Mouse (Mus musculus) forebrain, embryonic 14.5 days (tissue): ENCODE measurements at regions not wholly inside any gene's neighbourhood (a gene's known extent, or its start where the extent isn't known, plus 50 kb on each side); places are given as distances from the start of the nearest gene placed in this dataset.

Experiments
- ATAC-seq: fragments of 200-750 bp; cut with Nextera tagmentation; 2 replicates; pipeline ENCODE4 v1.8.0; 2017; ENCODE audit warnings: mild to moderate bottlenecking, moderate library complexity
- DNase-seq: peaks from one replicate; pipeline ENCODE4 v3.0.0-alpha.2; 2015; ENCODE audit warnings: low spot score
- H3K27ac ChIP-seq: fragments of 300-500 bp; sonication (generic); 2 replicates; pipeline ENCODE4 v1.5.1; 2014; ENCODE audit warnings: low read depth, mild to moderate bottlenecking, control low read depth, low read length, moderate library complexity
- H3K27me3 ChIP-seq: fragments of 300-500 bp; sonication (generic); replicated peaks from 2 replicates; pipeline ENCODE4 v1.6.1; 2014; ENCODE audit warnings: low read length, control low read depth, mixed read lengths; ENCODE audit not compliant: control insufficient read depth, insufficient read depth
- H3K36me3 ChIP-seq: fragments of 300-500 bp; sonication (generic); 2 replicates; pipeline ENCODE4 v1.6.1; 2014; ENCODE audit warnings: low read length, control low read depth; ENCODE audit not compliant: control insufficient read depth, insufficient read depth
- H3K4me1 ChIP-seq: fragments of 300-500 bp; sonication (generic); 2 replicates; pipeline ENCODE4 v1.6.1; 2014; ENCODE audit warnings: antibody characterized with exemption, low read length, control low read depth; ENCODE audit not compliant: control insufficient read depth, insufficient read depth
- H3K4me2 ChIP-seq: fragments of 300-500 bp; sonication (generic); 2 replicates; pipeline ENCODE4 v1.6.1; 2014; ENCODE audit warnings: mild to moderate bottlenecking, control low read depth, low read length
- H3K4me3 ChIP-seq: fragments of 300-500 bp; sonication (generic); 2 replicates; pipeline ENCODE4 v1.5.1; 2014; ENCODE audit warnings: low read depth, low read length, control low read depth
- H3K9ac ChIP-seq: fragments of 300-500 bp; sonication (generic); 2 replicates; pipeline ENCODE4 v1.6.1; 2014; ENCODE audit warnings: mild to moderate bottlenecking, low read length, control low read depth, moderate library complexity
- H3K9me3 ChIP-seq: fragments of 300-500 bp; sonication (generic); replicated peaks from 2 replicates; pipeline ENCODE4 v1.6.1; 2016; ENCODE audit warnings: low read length, control low read depth, mixed read lengths; ENCODE audit not compliant: control insufficient read depth
- WGBS: fragments of 180-500 bp; shearing (Covaris S2); extraction: QIAGEN DNeasy Blood & Tissue Kit; methylation state at CpG from one replicate; pipeline ENCODE4 v1.1.7; 2014; 5-methylcytosine and 5-hydroxymethylcytosine counted together

DNA sequence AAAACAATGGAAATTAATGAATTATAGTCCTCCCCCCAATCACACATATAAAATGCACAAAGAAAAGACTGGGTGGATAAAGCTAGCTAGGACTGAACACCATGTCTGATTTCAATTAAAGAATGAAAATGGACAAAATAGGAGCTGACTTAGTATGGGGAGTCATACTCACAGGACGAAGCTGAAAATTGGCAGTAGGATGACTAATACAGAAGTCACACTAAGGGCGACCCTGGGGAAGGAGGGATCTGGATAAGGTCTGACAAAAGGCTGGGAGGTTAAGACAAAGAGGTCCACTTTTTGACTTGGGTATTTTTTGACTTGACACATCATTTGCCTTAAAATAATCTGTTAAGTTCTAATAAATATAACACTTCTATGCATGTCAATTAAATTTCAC lies 170.2 kb upstream of the Rfx3 start:
- H3K4me3 ChIP-seq = no peak overlapping the region
- DNase-seq = no peak
- no peak for ATAC-seq
- no peak overlapping the region for H3K4me2 ChIP-seq
- H3K27me3 ChIP-seq = no peaks in the 10 kb centered on the region
- H3K9me3 ChIP-seq = 0 out of 2 replicates have a peak, but pooled peaks cover 2% of the 10 kb centered on the region
- H3K27ac ChIP-seq = no peak overlapping the region
- H3K9ac ChIP-seq = no peak overlapping the region
- 88% methylated on average over 2 of the region's 2 CpGs for WGBS
- H3K36me3 ChIP-seq = no peaks in the 10 kb centered on the region
- no peaks in the 10 kb centered on the region for H3K4me1 ChIP-seq

DNA sequence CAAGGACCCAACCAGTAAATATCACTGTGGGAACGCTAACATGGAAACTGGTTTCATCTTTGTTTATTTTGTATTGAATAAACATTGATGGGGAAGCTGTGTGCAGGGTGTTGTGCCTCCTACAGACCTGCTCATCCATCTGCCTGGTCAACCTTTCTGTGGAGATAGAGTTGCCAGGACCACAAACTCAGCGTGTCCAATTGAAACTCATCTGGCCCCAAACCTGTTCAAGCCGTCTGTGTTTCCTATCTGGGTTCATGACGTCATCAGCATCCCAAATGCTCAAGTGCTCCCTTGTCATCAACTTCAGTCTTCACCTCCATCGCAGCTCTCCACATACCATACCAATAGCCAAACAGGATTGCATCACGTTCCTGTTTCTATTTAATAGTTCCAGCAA lies 167.1 kb upstream of the Rfx3 start:
- Histone ChIP-seq H3K4me2 (no peak overlapping the region), H3K27me3 (no peaks in the 10 kb centered on the region), H3K27ac (no peak overlapping the region), H3K36me3 (no peaks in the 10 kb centered on the region), H3K4me1 (no peaks in the 10 kb centered on the region), H3K9me3 (0 out of 2 replicates have a peak, but pooled peaks cover 2% of the 10 kb centered on the region), H3K9ac (no peak overlapping the region), H3K4me3 (no peak overlapping the region)
- 93% methylated on average over 6 of the region's 6 CpGs for WGBS
- DNase-seq (no peak), ATAC-seq (no peak)

DNA sequence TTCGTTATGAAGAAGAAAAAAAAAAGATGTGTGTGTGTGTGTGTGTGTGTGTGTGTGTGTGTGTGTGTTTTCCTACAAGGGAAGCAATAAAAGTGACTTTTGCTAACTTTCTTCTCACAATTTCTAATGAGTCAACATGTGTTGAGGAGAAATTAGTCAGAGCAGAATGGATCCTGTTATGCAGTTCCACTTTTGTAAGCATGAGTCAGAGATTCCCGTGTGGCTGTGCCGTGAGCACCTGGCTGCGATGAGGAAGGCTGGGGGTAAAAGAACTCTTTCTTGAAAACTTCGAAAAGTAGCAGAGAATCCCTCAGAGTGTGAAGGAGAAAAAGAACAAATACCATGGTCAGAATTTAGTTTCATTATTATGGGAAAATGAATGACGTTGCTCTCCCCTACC lies 165.9 kb upstream of the Rfx3 start:
- H3K27me3 ChIP-seq = no peaks in the 10 kb centered on the region
- no peak overlapping the region for H3K9ac ChIP-seq
- H3K27ac ChIP-seq = no peak overlapping the region
- H3K36me3 ChIP-seq = no peaks in the 10 kb centered on the region
- ATAC-seq = no peak
- 86% methylated on average over 6 of the region's 6 CpGs for WGBS
- H3K4me2 ChIP-seq = no peak overlapping the region
- H3K4me1 ChIP-seq = no peaks in the 10 kb centered on the region
- 0 out of 2 replicates have a peak, but pooled peaks cover 2% of the 10 kb centered on the region for H3K9me3 ChIP-seq
- H3K4me3 ChIP-seq = no peak overlapping the region
- no peak for DNase-seq

DNA sequence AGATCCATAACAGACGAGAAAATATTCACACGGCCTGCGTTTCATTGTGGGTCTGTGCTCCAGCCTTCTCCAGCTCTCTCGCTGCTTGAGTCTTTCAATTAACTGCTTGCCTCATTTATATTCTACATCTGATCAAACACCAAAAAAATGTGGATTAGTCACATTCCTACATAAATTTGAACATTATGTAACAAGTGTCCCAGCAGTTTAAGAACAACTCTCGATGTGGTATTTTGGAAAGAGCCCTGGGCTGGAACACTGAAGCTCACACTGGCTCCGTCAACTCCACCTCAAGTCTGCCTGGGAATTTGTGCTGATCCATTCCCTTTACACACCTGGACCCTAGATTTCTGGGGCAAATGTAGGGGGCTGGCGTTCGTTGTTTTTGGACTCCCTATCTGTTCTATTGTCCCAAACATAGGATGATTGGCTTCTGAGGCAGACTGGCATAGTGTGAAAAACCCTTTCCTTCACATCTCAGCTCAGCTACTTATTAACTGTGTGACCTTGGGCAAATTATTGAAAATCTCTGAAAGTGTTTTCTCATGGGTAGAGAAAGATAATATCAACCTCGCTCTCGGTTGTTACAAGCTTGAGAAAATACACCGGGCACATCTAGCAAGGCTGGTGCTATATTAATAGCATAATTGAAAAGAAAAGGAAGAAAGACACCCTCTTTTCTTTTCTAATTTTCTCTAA lies 161.0 kb upstream of the Rfx3 start:
- no peak overlapping the region for H3K9ac ChIP-seq
- H3K27me3 ChIP-seq = no peaks in the 10 kb centered on the region
- peak; percentile 10 for DNase-seq
- no peak overlapping the region for H3K4me3 ChIP-seq
- no peak for ATAC-seq
- no peak overlapping the region for H3K27ac ChIP-seq
- no peak overlapping the region for H3K4me2 ChIP-seq
- H3K4me1 ChIP-seq = no peaks in the 10 kb centered on the region
- no peaks in the 10 kb centered on the region for H3K36me3 ChIP-seq
- WGBS = 74% methylated on average over 11 of the region's 11 CpGs
- no peaks in the 10 kb centered on the region for H3K9me3 ChIP-seq

DNA sequence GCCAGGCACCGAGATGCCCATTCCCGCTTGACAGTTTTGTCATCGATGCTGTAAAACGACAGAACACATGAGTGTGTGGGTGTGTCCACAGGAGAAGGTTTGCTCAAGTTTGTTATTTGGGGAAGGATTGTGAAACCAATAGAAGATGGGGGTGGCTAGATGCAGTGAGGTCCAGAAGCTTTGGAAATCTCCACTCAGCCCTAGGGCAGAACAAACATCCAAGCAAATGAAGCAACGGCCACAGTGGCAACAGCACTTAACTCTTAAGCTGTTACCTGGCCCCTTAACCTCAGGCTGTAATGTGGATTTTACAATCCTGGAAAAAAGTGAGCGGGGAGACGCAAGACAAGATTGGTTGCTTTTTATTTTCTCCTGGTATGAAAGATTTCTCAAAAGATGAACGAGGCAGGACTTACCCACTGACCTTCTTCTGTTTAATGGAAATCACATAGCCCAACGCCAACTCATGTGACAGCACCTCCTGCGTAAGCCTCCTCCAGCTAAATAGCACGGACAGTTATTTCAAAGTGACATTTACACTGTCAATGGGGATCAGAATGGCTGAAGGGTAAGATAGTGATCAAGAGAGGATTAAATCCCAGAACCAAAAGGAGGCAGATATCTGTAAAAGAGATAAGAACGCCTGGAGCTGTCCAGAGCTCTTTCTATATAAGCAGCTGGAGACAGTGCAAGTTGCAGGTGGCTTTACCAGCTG lies 156.6 kb upstream of the Rfx3 start:
- Histone ChIP-seq H3K36me3 (no peaks in the 10 kb centered on the region), H3K4me2 (no peak overlapping the region), H3K4me3 (no peak overlapping the region), H3K27ac (no peak overlapping the region), H3K27me3 (no peaks in the 10 kb centered on the region), H3K9me3 (no peaks in the 10 kb centered on the region), H3K4me1 (no peaks in the 10 kb centered on the region), H3K9ac (no peak overlapping the region)
- 89% methylated on average over 12 of the region's 12 CpGs for WGBS
- DNase-seq = no peak
- no peak for ATAC-seq

DNA sequence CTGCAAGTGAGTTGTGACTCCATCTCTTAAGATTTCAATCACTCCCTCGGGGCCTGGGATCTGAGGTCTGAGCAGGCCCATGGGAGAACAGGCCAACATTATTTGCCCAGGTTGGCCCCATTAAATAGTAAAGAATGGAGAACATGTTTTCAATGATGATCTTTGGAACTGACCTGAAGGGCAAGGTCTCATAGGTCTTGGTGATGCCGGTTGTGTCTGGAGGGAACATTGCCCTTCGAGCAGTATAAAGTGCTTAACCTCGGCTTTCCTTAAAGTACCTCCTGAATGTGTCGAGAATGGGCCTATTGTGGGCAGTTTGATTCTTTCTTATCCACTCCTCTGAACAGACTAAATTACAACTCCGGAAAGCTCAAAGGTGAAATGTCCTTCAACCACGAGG lies 155.7 kb upstream of the Rfx3 start:
- H3K27me3 ChIP-seq = no peaks in the 10 kb centered on the region
- no peaks in the 10 kb centered on the region for H3K36me3 ChIP-seq
- 88% methylated on average over 7 of the region's 7 CpGs for WGBS
- no peak overlapping the region for H3K27ac ChIP-seq
- H3K4me1 ChIP-seq = no peaks in the 10 kb centered on the region
- no peaks in the 10 kb centered on the region for H3K9me3 ChIP-seq
- DNase-seq = no peak
- no peak for ATAC-seq
- H3K4me3 ChIP-seq = no peak overlapping the region
- H3K4me2 ChIP-seq = no peak overlapping the region
- H3K9ac ChIP-seq = no peak overlapping the region

DNA sequence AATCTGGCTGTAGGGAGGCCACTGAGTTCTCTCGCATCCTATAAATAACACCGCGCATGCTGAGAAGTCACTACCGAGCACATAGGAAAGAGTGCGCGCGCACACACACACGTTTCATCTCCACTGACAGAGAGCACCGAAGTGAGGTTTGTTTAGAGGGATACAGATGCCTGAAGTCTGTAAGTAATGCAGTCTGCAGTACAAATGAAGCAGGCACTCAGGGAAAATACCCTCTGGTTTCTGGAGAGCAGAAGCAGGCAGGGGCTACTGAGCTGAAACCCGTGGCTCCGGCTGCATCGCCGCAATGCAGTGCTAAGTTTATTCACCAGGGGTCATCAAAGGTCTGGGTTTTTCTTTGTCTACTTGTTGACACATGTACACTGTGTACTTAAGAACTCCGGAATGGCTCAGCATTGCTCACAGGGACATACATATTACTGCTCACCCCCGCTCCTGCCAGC lies 155.0 kb upstream of the Rfx3 start:
- Histone ChIP-seq H3K9me3 (no peaks in the 10 kb centered on the region), H3K27ac (no peak overlapping the region), H3K4me1 (no peaks in the 10 kb centered on the region), H3K27me3 (no peaks in the 10 kb centered on the region), H3K36me3 (no peaks in the 10 kb centered on the region), H3K4me3 (no peak overlapping the region), H3K4me2 (peak overlapping the region; percentile 19; the same call in 1 of the 2 replicates), H3K9ac (no peak overlapping the region)
- WGBS = 38% methylated on average over 15 of the region's 15 CpGs
- DNase-seq (peak; percentile 83), ATAC-seq (peak; percentile 85)

DNA sequence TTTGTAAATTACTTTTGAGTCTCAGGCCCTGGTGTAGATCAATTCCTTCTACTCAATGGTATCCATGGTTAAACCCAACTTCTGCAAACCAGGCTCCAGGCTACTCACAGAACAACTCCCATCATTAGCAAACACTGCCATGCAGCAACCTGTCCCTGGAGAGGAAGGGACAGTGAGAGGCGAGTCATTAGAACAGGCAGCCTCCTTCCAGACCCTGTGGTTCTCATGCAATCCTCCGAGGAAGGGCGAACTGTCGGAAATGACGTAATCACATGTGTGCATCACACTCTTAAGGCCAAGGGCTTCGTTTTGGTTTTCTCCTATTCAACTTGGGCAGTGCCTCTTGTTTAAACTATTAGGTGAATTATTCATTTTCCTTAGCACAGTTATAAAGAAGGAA lies 152.2 kb upstream of the Rfx3 start:
- Histone ChIP-seq H3K9me3 (no peaks in the 10 kb centered on the region), H3K27ac (no peak overlapping the region), H3K4me3 (no peak overlapping the region), H3K4me1 (no peaks in the 10 kb centered on the region), H3K36me3 (no peaks in the 10 kb centered on the region), H3K9ac (no peak overlapping the region), H3K27me3 (no peaks in the 10 kb centered on the region), H3K4me2 (no peak overlapping the region)
- no peak for DNase-seq
- WGBS = 92% methylated on average over 6 of the region's 6 CpGs
- ATAC-seq = no peak

DNA sequence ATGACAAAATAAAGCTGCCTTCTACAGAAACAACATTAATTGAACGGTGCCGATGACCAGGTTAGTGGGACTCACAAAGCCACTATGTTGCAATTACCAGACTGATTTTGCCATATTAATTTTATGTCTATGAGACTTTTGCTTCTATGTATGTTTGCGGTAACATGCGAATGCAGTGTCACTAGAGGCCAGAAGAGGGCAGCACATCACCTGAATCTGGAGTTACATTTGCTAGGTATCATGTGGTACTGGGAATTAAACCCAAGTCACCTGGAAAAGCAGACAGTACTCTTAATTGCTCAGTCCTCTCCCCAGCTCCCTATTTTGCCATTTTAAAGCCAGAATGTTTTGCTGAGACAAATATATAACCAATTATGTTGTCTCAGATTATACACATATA lies 149.6 kb upstream of the Rfx3 start:
- 82% methylated on average over 4 of the region's 4 CpGs for WGBS
- H3K9ac ChIP-seq = no peak overlapping the region
- no peaks in the 10 kb centered on the region for H3K36me3 ChIP-seq
- H3K27me3 ChIP-seq = no peaks in the 10 kb centered on the region
- H3K4me3 ChIP-seq = no peak overlapping the region
- H3K27ac ChIP-seq = no peak overlapping the region
- ATAC-seq (no peak), DNase-seq (no peak)
- no peaks in the 10 kb centered on the region for H3K9me3 ChIP-seq
- H3K4me2 ChIP-seq = no peak overlapping the region
- no peaks in the 10 kb centered on the region for H3K4me1 ChIP-seq
